Mouse (Mus musculus) ES-E14 (cell line): ENCODE measurements at regions not wholly inside any gene's neighbourhood (a gene's known extent, or its start where the extent isn't known, plus 50 kb on each side); places are given as distances from the start of the nearest gene placed in this dataset.

ENCODE experiments used
- CHD2 ChIP-seq: IDR thresholded peaks from 2 replicates; pipeline ENCODE4 v1.6.1; 2014; ENCODE audit warnings: mild to moderate bottlenecking, low read depth, low read length, inconsistent platforms
- HCFC1 ChIP-seq: IDR thresholded peaks from 2 replicates; pipeline ENCODE4 v1.6.1; 2012; ENCODE audit warnings: low read length, inconsistent platforms, borderline replicate concordance; ENCODE audit not compliant: insufficient read depth
- ZC3H11A ChIP-seq: IDR thresholded peaks from 2 replicates; pipeline ENCODE4 v1.6.1; 2012; ENCODE audit warnings: low read depth, mild to moderate bottlenecking, inconsistent platforms, low read length, borderline replicate concordance
- ZNF384 ChIP-seq: IDR thresholded peaks from 2 replicates; pipeline ENCODE4 v1.6.1; 2012; ENCODE audit warnings: low read depth, low read length, inconsistent platforms

GRCm38 (mm10) chr19:14664682-14665417 is 67.0 kb upstream of the Tle4 start:
- TF ChIP-seq HCFC1 (no peak), CHD2 (no peak), ZNF384 (no peak), ZC3H11A (no peak)
